Mouse (Mus musculus): ENCODE measurements around the gene Vmn1r81. TPM values are rescaled to one million over a fixed set of nuclear protein-coding genes. Genes with fewer than 3 reads are reported as not detected.

Vmn1r81 gene
- not detected for total RNA-seq (2021)
- long read RNA-seq, experiment 1 = 0 reads
- long read RNA-seq, experiment 2 = 0 reads

DNA sequence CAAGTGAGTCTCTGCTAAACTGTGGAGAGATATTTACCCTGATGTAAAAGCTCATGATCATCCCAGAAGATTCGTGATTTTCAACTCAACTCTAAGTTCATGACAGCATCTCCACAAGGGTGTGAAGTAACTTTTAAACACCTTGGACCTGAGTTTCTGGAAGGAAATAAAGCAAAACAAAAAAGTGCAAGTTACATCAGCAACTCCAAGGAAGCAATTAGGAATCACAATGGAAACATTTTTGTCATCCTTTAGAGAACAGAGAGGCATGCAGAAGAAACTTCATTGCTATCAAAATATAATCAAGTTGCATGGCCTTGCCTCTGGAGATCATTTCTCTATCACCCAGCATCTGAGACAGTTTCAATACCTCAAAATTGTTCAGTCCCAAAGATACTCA lies at the start of gene Vmn1r81:
Vmn1r81 (minus strand) TSS at position 101 of the 400 bp plus-strand sequence.
- DNase-seq = no peak

GRCm38 (mm10) chr7:12300130-12300529 lies 32.1 kb upstream of the Vmn1r81 start, which contains the start of gene Vmn1r82:
Gene Vmn1r82, plus strand, starts transcription at chr7:12300430.
- no peak for DNase-seq

DNA sequence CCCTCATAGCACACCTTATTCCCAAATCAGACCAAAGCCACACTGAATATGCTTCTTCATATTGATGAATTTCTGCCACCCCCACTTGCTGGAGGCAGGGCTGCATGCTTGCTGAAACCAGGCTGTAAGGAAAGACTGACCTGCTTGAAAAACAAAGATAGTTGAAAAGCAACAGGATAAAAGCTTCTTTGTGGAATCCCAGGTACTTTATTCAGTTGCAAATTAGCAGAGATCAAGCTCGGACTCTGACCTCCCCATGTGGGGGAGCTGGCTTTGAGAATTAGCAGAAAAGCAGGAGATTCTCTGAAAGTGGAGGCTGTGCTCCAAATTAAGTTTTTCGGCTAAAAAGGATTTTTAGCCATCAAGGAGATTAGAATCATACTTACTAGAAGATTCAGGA lies 63.9 kb downstream of the Vmn1r81 start:
- DNase-seq = no peak

Other genes starting within 250 kb of the Vmn1r81 start
- not detected for gene Vmn1r77, start 231.5 kb downstream of the Vmn1r81 start, total RNA-seq (2021)
- not detected for gene Vmn1r78, start 118.0 kb downstream of the Vmn1r81 start, total RNA-seq (2021)
- gene Vmn1r79, start 97.0 kb downstream of the Vmn1r81 start, total RNA-seq (2021) = not detected
- gene Vmn1r80, start 79.0 kb downstream of the Vmn1r81 start, total RNA-seq (2021) = not detected
- gene Vmn1r82, start 32.2 kb upstream of the Vmn1r81 start, total RNA-seq (2021) = not detected
- not detected for gene Vmn1r83, start 61.2 kb upstream of the Vmn1r81 start, total RNA-seq (2021)
- not detected for gene Vmn1r84, start 101.0 kb upstream of the Vmn1r81 start, total RNA-seq (2021)
- gene Zfp551, start 154.5 kb upstream of the Vmn1r81 start, total RNA-seq (2021) = 1 to 10 TPM; 1.9 to 2.2 TPM
- 1 to 10 TPM; 5.0 to 5.8 TPM for gene Zfp606, start 210.0 kb upstream of the Vmn1r81 start, total RNA-seq (2021)
- not detected for gene 2900092C05Rik, start 244.2 kb upstream of the Vmn1r81 start, total RNA-seq (2021)

All from gastrocnemius, postnatal 25 days (tissue).